Mouse (Mus musculus) liver (tissue): Measurements from ENCODE around the gene Gsk3a.
A peak's percentile ranks its signal among the peaks of the same experiment; 100 is the strongest.

Experiments used
- DNase-seq: peaks from one replicate; pipeline ENCODE4 v3.0.0-alpha.2; 2020; ENCODE audit warnings: mixed read lengths

Gsk3a gene

DNA sequence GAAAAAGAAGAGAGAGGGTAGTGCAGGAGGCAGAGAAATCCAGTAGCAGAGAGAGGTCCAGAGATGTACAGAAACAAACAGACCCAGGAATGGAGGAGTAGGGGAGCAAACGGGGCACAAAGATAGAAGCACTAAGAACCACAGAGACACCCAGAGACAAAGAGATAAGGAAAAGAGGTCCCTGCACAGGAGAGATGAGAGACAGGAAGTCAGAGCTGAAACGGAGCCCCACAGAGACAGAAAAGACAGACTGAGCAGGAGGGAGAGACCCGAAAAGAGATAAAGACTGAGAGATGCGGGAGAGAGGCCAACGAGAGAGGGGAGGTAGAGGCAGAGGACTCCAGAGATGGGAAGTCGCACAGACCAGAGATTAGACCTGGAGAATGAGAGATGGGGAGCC lies 57.1 kb downstream of the Gsk3a start:
- no peak for DNase-seq

DNA sequence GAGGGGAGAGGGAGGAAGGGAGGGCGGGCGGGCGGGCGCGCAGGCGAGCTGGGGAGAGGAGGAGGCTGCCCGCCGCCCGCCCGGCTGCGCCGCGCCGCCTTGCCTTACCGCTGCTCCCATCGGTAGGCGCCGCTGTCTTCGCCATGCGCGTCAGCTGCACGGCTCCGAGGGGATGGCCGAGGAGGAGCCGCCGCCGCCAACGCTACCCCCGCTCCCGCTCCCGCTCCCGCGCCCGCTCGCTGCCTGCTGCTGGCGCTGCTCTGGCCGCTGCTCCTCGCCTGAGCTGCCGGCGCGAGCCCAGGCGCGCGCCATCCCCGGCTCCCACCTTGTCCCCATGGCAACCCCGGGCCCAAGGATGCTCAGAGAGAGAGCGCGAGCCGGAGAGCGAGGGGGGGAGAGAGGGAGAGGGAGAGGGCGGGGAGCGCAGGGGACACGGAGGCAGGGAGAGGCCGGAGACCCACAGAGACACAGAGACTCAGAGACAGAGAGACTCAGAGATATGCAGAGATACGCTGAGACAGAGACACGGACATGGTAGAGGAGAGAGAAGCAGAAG lies 58.0 kb downstream of the Gsk3a start, which contains the start of gene Pou2f2:
Gene Pou2f2, minus strand, starts transcription at position 121 of the 556 bp plus-strand sequence.
- peak; percentile 65 for DNase-seq

DNA sequence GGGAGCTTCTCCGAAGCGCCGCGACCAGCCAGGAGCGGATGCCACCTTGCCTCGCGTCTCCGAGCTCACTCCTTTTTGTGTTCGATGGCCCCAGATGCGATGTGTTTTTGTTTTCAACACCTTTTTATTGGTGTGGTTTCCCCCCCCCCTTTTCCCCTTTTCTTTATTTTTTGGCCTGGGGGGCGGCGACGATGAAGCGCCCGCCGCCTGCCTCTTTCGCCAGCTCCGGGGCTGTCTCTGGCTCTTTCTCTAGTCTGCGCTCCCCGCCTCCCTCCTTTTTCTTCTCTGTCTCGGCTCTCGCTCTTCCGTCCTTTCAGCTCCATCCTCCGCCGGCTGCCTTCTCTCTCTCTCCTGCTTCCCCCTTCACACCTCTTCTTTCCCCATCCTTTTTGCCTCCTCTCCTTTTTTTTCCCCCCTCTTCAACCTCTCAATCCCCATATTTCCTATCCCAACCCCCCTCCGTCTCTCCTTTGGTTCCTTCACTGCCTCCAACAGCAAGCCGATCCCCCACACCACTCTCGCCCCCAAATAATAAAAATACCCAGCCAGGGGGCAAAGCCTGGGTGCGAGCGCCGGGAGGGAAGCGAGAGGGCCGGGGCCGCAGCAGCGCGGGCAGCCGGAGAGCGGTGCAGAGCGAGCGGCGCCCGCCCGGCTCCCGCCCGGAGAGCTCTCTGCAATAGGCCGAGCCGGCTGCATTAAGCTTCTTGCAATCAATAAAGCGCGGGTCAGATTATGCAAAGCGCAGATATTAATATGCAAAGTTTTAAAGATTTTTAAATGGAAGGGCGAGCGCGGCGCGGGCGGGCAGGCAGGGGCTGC lies 58.7 kb downstream of the Gsk3a start:
- DNase-seq, result no peak

DNA sequence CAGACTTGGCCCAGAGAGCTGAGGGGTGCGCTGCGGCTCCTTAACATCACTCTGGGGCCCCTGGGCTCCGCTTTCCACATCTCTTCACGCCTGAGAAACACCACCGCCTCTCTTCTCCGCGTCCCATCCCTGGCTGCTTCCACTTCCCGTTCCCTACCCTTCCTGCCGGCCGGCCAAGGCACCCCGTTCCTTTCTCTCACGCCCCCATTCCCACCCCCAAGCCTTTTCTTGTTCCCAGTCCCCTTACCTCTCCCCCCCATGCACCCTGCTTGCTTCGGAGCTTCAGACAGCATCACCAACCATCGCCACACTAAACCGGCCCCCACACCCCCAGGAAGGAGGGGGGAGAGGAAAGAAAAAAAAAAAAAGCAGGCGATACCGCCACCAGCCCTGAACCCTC lies 59.3 kb downstream of the Gsk3a start:
- no peak for DNase-seq
